Mouse (Mus musculus) kidney, adult 18-20 months (tissue): Measurements from ENCODE around the gene Muc2.

Source experiments
- DNase-seq: peaks from one replicate; pipeline ENCODE4 v3.0.0; 2021

Muc2 gene

DNA sequence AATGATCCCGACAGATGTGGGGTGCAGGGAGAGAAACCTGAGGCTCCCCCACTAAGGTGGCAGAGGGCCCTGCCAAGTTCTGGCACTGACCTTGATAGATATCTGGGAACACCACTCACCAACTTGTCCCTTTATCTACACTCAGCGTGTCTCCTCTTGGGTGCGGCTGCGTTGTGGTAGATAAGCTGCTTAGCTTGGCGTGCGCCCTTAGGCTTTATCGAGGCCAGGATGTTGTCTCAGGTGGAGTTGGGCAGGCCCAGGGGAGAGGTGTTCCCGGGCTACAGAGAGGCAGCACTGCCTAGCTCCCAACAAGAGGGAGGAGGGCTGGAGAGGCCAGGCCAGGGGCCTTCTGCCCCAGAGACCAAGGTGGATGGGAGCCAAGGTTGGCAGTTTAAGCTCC is 80.8 kb downstream of the Muc2 start:
- DNase-seq, result no peak

DNA sequence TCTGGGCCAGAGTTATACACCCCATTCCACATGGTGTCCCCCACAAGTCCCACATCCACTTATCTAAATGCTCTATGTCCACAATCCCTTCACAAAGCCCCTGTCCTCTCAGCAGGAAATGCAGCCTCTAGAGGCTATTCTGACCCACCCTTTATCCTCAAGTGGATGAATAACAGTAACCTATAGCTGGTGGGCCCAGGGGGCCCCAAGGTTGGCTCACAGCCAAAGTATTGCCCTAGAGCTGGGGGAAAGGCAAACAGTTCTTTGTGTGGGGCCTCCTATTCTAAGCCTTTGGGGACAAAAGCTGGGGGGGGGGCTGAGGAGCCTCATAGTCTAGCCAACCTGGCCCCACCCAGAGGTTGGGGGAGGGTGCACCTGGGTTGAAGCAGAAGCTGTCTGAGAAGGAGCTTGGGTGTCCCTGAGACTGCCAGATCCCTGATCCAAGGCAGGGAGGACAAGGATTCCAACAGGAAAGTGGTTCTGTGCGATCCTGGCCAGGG is 82.0 kb downstream of the Muc2 start:
- DNase-seq, result no peak

DNA sequence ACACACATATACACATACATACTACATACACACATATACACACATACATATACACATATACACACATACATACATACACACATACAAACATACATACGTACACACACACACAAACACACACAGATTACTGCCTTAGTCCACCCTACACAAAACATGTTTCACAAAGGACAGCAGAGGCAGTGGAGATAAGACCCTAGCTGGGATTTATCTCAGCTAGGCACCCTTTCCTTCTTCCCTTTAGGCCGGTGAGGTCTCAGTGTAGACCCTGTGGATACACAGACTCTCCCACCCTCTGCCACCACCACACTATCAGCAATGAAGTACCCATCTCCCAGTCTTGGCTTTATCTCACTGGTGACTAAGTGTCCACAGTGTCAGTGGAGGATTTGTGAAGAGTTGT is 84.7 kb downstream of the Muc2 start:
- DNase-seq, result no peak

DNA sequence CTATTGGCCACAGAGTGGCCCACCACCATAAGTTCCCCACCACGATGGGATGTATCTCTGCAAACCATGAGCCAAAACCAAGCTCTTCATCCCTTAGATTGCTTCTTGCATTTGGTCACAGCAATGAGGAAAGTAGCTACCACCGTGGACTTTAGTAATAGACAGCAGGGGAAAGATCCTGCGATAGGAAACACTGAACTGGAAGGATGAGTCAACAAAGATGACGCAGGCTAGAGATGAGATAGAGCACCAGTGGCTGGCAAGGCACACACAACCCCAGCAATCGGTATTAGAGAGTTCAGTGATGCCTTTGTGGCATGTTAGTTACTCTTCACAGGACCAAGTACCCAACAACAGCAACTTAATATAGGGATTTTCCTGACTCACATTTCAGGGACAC is 86.1 kb downstream of the Muc2 start:
- no peak for DNase-seq

DNA sequence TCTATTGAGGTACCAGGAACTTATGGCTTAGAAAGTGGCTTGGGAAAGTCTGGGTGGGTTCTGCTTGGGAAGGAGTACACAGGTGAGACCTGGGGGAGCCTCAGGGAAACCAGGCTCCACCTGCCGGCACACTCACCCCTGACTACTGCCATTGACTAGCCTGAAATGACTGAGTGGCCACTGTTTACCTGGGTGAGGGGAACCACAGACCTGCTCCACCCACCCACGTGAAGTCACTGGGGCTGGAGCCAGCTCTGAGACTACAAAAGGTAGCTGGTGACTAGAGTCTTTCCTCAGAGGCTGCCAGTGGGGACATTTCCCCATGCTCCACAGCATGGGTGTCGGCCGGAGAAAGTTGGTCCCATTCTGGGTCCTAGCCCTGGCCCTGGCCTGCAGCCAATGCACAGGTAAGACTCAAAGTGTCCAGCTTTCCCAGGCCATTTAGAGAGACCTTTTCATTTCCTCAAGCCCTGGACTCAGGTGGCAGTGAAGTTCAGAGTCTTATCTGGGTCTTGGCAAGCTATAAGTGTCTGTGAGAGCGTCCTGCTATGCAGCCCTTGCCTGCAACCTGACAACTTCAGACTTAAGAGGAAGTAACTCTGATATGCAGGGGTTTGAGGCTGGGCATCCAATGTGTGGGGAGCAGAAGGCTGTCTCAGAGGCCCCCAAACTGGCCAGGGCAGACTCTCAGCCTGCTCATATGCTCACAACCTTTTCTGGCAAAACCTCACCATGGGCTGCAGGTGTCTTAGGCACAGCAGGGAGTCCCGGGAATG is 98.7 kb downstream of the Muc2 start, which contains the start of gene Muc5ac:
TSS of gene Muc5ac (plus strand) at position 296 of the 776 bp plus-strand sequence.
- DNase-seq, result no peak

DNA sequence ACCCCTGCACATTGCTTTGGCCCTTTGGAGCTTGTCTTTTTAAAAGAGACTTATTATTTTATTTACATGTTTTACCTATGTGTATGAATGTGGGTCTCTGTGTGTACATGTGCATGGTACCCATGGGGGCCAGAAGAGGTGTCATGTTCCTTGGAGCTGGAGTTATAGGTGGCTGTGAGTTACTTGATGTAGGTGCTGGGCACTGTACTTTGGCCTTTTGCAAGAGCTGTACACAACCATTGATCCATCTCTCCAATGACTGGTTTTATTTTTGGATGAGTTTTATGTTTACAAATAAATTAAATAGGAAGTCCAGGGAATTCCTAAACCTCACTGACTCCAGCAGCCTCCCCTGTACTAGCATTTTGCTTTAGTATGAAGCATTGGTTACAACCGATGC is 104.1 kb downstream of the Muc2 start:
- no peak for DNase-seq

GRCm38 (mm10) chr7:141803206-141803605 is 113.1 kb downstream of the Muc2 start:
- no peak for DNase-seq
